Mouse (Mus musculus): ENCODE measurements around the gene Pi4kb.

The Pi4kb gene

GRCm38 (mm10) chr3:94953764-94954616 is 20.5 kb upstream of the Pi4kb start, which contains the start of gene Rfx5:
Rfx5 (plus strand) TSS chr3:94954075.
- WGBS = under 1% methylated on average over 50 of the region's 50 CpGs

GRCm38 (mm10) chr3:94958295-94958694 is 16.2 kb upstream of the Pi4kb start:
- 93% methylated on average over 8 of the region's 8 CpGs for WGBS

GRCm38 (mm10) chr3:94959871-94960270 is 14.7 kb upstream of the Pi4kb start:
- 46% methylated on average over 8 of the region's 8 CpGs for WGBS

- whole genome bisulfite sequencing = 59% methylated on average over 5 of the region's 5 CpGs
Observed at GRCm38 (mm10) chr3:94960322-94960721, 14.2 kb upstream of the Pi4kb start.

- WGBS = 97% methylated on average over 1 of the region's 1 CpGs
Observed at GRCm38 (mm10) chr3:94964989-94965388, 9.5 kb upstream of the Pi4kb start.

GRCm38 (mm10) chr3:94965878-94966277 is 8.7 kb upstream of the Pi4kb start:
- 90% methylated on average over 1 of the region's 1 CpGs for WGBS

- 93% methylated on average over 3 of the region's 3 CpGs for WGBS
Observed at GRCm38 (mm10) chr3:94972552-94972951, 2.0 kb upstream of the Pi4kb start.

GRCm38 (mm10) chr3:94973620-94974019 is 911 bp upstream of the Pi4kb start:
- WGBS = 82% methylated on average over 5 of the region's 5 CpGs

GRCm38 (mm10) chr3:94974026-94974527 is 454 bp upstream of the Pi4kb start:
- 18% methylated on average over 9 of the region's 9 CpGs for WGBS

- 90% methylated on average over 11 of the region's 11 CpGs for WGBS
Observed at GRCm38 (mm10) chr3:94984312-94984711, 9.8 kb downstream of the Pi4kb start.

- WGBS = 89% methylated on average over 2 of the region's 2 CpGs
Observed at GRCm38 (mm10) chr3:94985513-94985912, 11.0 kb downstream of the Pi4kb start.

- 48% methylated on average over 9 of the region's 9 CpGs for WGBS
Observed at GRCm38 (mm10) chr3:94989159-94989761, 14.7 kb downstream of the Pi4kb start.

- 28% methylated on average over 2 of the region's 2 CpGs for WGBS
Observed at GRCm38 (mm10) chr3:94996946-94997345, 22.4 kb downstream of the Pi4kb start.

- WGBS = 54% methylated on average over 4 of the region's 4 CpGs
Observed at GRCm38 (mm10) chr3:95002569-95002968, 28.0 kb downstream of the Pi4kb start.

- 66% methylated on average over 3 of the region's 3 CpGs for WGBS
Observed at GRCm38 (mm10) chr3:95005651-95006050, 31.1 kb downstream of the Pi4kb start.

GRCm38 (mm10) chr3:95007706-95008105 is 33.2 kb downstream of the Pi4kb start:
- 91% methylated on average over 9 of the region's 9 CpGs for WGBS

- WGBS = 85% methylated on average over 7 of the region's 7 CpGs
Observed at GRCm38 (mm10) chr3:95010396-95010795, 35.9 kb downstream of the Pi4kb start.

GRCm38 (mm10) chr3:95012982-95013381 is 38.5 kb downstream of the Pi4kb start:
- 88% methylated on average over 3 of the region's 3 CpGs for WGBS

GRCm38 (mm10) chr3:95013699-95014427 is 39.3 kb downstream of the Pi4kb start:
- 20% methylated on average over 13 of the region's 13 CpGs for WGBS

GRCm38 (mm10) chr3:95014428-95015151 is 40.1 kb downstream of the Pi4kb start:
- WGBS = 2% methylated on average over 44 of the region's 44 CpGs

- WGBS = under 1% methylated on average over 37 of the region's 37 CpGs
Observed at GRCm38 (mm10) chr3:95015337-95015872, 40.9 kb downstream of the Pi4kb start, which contains the start of gene Zfp687. Zfp687 (minus strand) TSS chr3:95015448.
